Mouse (Mus musculus) liver, postnatal 0 days (tissue): ENCODE data around the gene Bicra. TPM values are rescaled to one million over a fixed set of nuclear protein-coding genes. Genes with fewer than 3 reads are reported as not detected.

Experiments
- ATAC-seq: fragments of 200-750 bp; cut with Nextera tagmentation; 2 replicates; pipeline ENCODE4 v1.8.0; 2017; ENCODE audit warnings: mild to moderate bottlenecking, moderate library complexity
- DNase-seq: peaks from one replicate; pipeline ENCODE4 v3.0.0-alpha.2; 2016
- H3K27ac ChIP-seq: fragments of 300-500 bp; sonication (generic); 2 replicates; pipeline ENCODE4 v1.5.1; 2014; ENCODE audit warnings: antibody characterized with exemption, moderate library complexity, mild to moderate bottlenecking, low read depth
- H3K27me3 ChIP-seq: fragments of 300-500 bp; sonication (generic); 2 replicates; pipeline ENCODE4 v1.6.1; 2014; ENCODE audit warnings: low read length, control low read depth, mixed read lengths; ENCODE audit not compliant: insufficient read depth
- H3K36me3 ChIP-seq: fragments of 300-500 bp; sonication (generic); replicated peaks from 2 replicates; pipeline ENCODE4 v1.6.1; 2014; ENCODE audit warnings: mild to moderate bottlenecking, control low read depth, low read length, moderate library complexity, mixed read lengths; ENCODE audit not compliant: insufficient read depth
- H3K4me1 ChIP-seq: fragments of 300-500 bp; sonication (generic); 2 replicates; pipeline ENCODE4 v1.6.1; 2014; ENCODE audit warnings: antibody characterized with exemption, mild to moderate bottlenecking, control low read depth; ENCODE audit not compliant: insufficient read depth
- H3K4me2 ChIP-seq: fragments of 300-500 bp; sonication (generic); 2 replicates; pipeline ENCODE4 v1.6.1; 2014; ENCODE audit warnings: low read depth, mild to moderate bottlenecking, low read length, moderate library complexity, mixed read lengths
- H3K4me3 ChIP-seq: fragments of 300-500 bp; sonication (generic); 2 replicates; pipeline ENCODE4 v1.5.1; 2014; ENCODE audit warnings: low read depth, low read length
- H3K9ac ChIP-seq: fragments of 300-500 bp; sonication (generic); replicated peaks from 2 replicates; pipeline ENCODE4 v1.6.1; 2014; ENCODE audit warnings: mild to moderate bottlenecking, moderate library complexity
- H3K9me3 ChIP-seq: fragments of 300-500 bp; sonication (generic); 2 replicates; pipeline ENCODE4 v1.6.1; 2016; ENCODE audit warnings: mild to moderate bottlenecking, control low read depth, low read length, mixed read lengths
- CTCF ChIP-seq: sonication (generic); IDR thresholded peaks from 2 replicates; pipeline ENCODE4 v1.5.1; 2016; ENCODE audit warnings: antibody characterized with exemption, low read depth
- EP300 ChIP-seq: IDR thresholded peaks from 2 replicates; pipeline ENCODE4 v1.6.1; 2016; ENCODE audit warnings: antibody characterized with exemption, low read depth, mild to moderate bottlenecking
- WGBS: fragments of 180-500 bp; shearing (Covaris S2); extraction: QIAGEN DNeasy Blood & Tissue Kit; methylation state at CpG from one replicate; pipeline ENCODE4 v1.1.7; 2014; ENCODE audit not compliant: insufficient replicate concordance; 5-methylcytosine and 5-hydroxymethylcytosine counted together
- polyA plus RNA-seq: library from polyadenylated mRNA; unstranded; fragments of >200 nt; fragmentation: Nextera tagmentation; extraction: Ambion mirVana; gene quantifications from 2 replicates; pipeline ENCODE4 v1.2.1, GENCODE M21; 2015

Bicra gene
- polyA plus RNA-seq, 1 experiment from 2014 or later: 1.0 TPM

DNA sequence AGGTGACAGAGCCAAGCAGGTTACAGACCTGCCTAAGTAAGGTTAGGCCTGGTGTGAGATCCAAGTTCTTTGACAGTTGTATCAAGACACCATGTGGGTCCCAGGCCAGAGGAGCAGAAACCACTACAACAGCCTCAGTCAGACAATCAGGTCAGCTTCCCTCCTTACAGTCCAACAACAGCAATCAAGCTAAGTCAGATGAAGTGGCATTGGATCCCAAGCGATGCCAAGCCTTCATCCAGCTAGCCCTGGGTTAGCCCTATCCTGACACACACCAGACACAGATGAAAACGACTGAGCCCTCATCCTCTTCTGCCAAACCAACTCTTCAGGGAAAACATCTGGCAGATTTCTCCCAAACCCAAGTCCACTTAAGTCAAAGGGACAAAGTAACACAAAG lies 2.2 kb downstream of the Bicra start:
- Histone ChIP-seq H3K4me3 (peak overlapping the region; percentile 87; the same call in 1 of the 2 replicates), H3K27me3 (no peaks in the 10 kb centered on the region), H3K9me3 (no peaks in the 10 kb centered on the region), H3K4me2 (peak overlapping the region; percentile 82), H3K4me1 (peaks cover 53% of the 10 kb centered on the region), H3K27ac (peak overlapping the region; percentile 94), H3K9ac (peak overlapping the region; percentile 86), H3K36me3 (no peaks in the 10 kb centered on the region)
- TF ChIP-seq EP300: no peak
- DNase-seq (no peak), ATAC-seq (no peak)
- 35% methylated on average over 2 of the region's 2 CpGs for WGBS

DNA sequence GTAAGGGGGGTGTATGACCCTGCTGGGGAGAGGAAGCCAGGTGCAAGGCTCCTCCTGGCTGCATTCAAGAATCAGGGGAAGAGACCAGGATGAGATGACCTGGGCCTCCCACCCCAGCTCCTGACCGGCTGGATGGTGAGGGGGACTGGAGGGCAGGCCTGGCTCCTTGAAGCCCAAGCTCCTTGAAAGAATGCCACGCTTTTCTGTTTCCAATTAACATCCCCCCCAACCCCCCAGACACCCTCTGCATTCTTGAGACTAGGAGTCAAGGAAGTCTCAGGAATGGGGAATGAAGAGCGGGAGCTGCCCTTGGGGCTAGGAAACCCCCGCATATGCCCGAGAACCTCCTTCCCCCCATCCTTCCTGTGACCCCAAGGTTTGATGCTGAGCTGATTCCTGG lies 3.2 kb downstream of the Bicra start:
- Histone ChIP-seq H3K4me1 (peaks cover 44% of the 10 kb centered on the region), H3K4me3 (no peak overlapping the region), H3K4me2 (peak overlapping the region; percentile 82; the same call in 1 of the 2 replicates), H3K27ac (peak overlapping the region; percentile 94), H3K9ac (no peak overlapping the region; the same call in 1 of the 2 replicates), H3K27me3 (no peaks in the 10 kb centered on the region), H3K36me3 (no peaks in the 10 kb centered on the region), H3K9me3 (no peaks in the 10 kb centered on the region)
- DNase-seq (no peak), ATAC-seq (no peak)
- TF ChIP-seq EP300 (no peak), CTCF (no peak)
- 65% methylated on average over 5 of the region's 5 CpGs for WGBS

DNA sequence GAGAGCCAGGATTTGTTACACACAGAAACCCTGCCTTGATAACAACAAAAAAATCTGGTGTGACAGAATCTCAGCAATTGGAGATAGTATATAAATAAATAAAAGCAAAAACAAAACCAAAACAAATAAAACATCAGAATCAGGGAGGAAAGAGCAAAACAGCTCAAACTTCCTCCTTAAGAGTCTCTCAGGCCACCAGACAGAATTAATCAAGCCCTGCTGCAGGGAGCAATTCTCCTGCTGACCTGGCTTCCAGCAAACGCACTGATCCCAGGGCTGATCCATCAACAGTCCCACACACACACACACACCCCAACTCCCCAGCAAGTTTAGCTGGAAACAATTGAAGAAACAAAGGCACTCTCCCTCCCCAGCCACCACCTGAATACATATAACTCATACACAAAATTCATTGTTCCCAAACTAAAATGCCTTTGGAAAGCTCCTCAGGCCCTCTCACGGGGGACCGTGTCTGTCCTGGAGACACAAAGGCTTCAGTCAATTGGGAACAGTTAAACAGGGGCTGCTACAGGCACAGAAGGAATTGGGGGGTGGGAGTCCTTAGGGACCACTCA lies 3.8 kb downstream of the Bicra start:
- peak overlapping the region; percentile 64 for H3K27ac ChIP-seq
- no peaks in the 10 kb centered on the region for H3K9me3 ChIP-seq
- no peak for ATAC-seq
- H3K9ac ChIP-seq: peak overlapping the region; percentile 31
- no peak for DNase-seq
- 51% methylated on average over 3 of the region's 3 CpGs for WGBS
- 0 out of 2 replicates have a peak overlapping the region, but pooled peaks have one; percentile 5 for H3K4me3 ChIP-seq
- peaks cover 44% of the 10 kb centered on the region for H3K4me1 ChIP-seq
- H3K4me2 ChIP-seq: peak overlapping the region; percentile 58
- no peaks in the 10 kb centered on the region for H3K27me3 ChIP-seq
- no peak for TF ChIP-seq EP300
- H3K36me3 ChIP-seq: no peaks in the 10 kb centered on the region

DNA sequence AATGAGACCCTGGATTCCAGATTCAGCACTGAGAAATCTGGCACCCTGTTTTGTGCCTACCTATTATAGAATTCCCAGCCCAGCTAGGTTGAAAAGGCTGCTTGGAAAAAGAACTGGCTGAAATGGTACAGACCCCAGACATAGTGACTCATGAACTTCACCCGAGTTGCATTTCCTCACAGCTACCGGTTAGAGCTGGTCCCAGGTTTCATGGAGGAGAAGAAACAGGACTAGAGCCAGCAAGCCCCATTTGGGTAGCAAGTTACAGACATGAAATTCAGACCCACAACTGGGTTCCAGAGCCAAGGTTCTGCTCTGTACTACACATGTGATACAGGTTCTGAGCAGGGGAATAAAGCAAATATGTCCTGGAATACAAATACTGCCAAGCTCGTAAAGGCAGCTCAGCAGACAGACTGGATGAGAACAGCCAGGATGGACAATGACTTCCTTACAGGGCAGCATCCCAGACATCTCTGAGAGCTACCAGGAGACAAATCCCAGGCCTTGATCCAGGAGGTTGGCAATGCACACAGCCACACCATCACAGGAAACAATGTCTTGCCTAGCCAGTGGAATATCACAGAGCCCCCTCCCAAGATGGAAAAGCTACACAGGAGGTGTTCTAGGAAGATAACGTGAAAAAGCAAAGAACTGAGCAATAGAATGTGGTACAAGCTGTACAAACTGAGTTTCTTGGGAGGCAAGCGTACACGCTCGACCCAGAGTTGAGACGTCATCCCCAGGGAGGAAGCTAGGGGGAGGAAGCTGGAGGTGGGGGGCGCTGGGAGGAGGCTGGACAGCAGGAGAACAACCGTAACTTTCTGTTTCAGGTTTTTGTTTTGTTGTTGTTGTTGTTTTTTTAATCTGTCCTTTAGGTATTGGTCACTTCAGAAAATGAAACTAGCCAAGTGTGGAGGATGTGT lies 4.6 kb downstream of the Bicra start:
- Histone ChIP-seq H3K27ac (peak overlapping the region; percentile 64), H3K4me2 (peak overlapping the region; percentile 58), H3K9me3 (no peaks in the 10 kb centered on the region), H3K4me3 (0 out of 2 replicates have a peak overlapping the region, but pooled peaks have one; percentile 5), H3K27me3 (no peaks in the 10 kb centered on the region), H3K4me1 (peaks cover 44% of the 10 kb centered on the region), H3K9ac (peak overlapping the region; percentile 31; the same call in 1 of the 2 replicates), H3K36me3 (no peaks in the 10 kb centered on the region)
- DNase-seq (no peak), ATAC-seq (no peak)
- TF ChIP-seq CTCF (peak; percentile 33), EP300 (no peak)
- WGBS: 53% methylated on average over 10 of the region's 10 CpGs

DNA sequence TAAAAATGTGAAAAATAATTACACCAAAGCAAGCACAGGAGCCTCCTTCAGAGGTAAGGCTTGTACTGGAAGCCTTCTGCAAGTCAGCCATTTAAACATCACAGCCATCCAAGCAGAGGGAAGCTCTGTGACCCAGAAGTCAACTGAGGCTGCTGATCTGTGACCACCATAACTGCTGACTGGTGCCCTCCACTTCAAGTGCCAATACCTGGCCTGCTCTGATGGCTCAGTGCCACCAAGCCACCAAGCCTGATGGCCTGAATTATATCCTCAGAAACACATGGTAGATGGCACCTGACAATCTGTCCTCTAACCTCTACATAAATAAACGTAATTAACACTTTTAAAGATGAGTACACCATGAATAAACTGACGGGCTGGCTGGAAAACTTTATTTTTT lies 6.5 kb downstream of the Bicra start:
- Histone ChIP-seq H3K9ac (no peak overlapping the region), H3K36me3 (no peaks in the 10 kb centered on the region), H3K4me1 (peaks cover 44% of the 10 kb centered on the region), H3K27me3 (no peaks in the 10 kb centered on the region), H3K27ac (no peak overlapping the region), H3K4me3 (no peak overlapping the region), H3K9me3 (no peaks in the 10 kb centered on the region), H3K4me2 (no peak overlapping the region)
- 81% methylated on average over 2 of the region's 2 CpGs for WGBS
- TF ChIP-seq EP300 (no peak), CTCF (no peak)
- no peak for DNase-seq
- no peak for ATAC-seq

DNA sequence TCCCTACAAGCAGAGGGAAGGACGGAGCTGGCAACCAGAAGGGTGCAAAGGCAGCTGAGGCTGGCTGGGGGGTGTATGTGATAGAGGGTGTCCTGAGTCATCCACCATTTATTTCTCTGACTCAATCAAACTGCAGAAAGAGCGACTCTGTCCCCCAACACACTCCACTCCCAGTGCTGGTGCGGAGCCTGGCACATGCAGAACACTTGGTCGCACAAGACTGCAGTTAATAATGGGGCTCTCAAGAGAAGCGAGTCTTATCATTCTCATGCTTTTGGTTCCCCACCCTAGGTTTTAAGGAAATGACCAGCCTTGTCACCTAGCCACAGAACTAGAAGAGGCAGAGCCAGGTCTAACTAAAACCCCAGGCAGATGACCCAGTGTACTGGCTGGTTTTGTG lies 8.4 kb downstream of the Bicra start:
- no peak for DNase-seq
- H3K4me1 ChIP-seq: peaks cover 27% of the 10 kb centered on the region
- H3K27ac ChIP-seq: no peak overlapping the region
- WGBS: 52% methylated on average over 5 of the region's 5 CpGs
- no peak overlapping the region for H3K9ac ChIP-seq
- H3K36me3 ChIP-seq: no peaks in the 10 kb centered on the region
- H3K4me3 ChIP-seq: no peak overlapping the region
- no peak for ATAC-seq
- no peaks in the 10 kb centered on the region for H3K9me3 ChIP-seq
- TF ChIP-seq CTCF: no peak
- no peak for TF ChIP-seq EP300
- H3K27me3 ChIP-seq: no peaks in the 10 kb centered on the region
- no peak overlapping the region for H3K4me2 ChIP-seq
